Mouse (Mus musculus) midbrain, embryonic 10.5 days (tissue): ENCODE data around the gene Rnh1. TPM values are rescaled to one million over a fixed set of nuclear protein-coding genes. Genes with fewer than 3 reads are reported as not detected.

Experiments used
- DNase-seq: peaks from one replicate; pipeline ENCODE4 v3.0.0-alpha.2; 2017; ENCODE audit warnings: low spot score
- H3K27ac ChIP-seq: fragments of 300-500 bp; sonication (generic); replicated peaks from 2 replicates; pipeline ENCODE4 v1.5.1; 2016; ENCODE audit warnings: mild to moderate bottlenecking
- H3K27me3 ChIP-seq: fragments of 300-500 bp; sonication (generic); 2 replicates; pipeline ENCODE4 v1.6.1; 2016; ENCODE audit warnings: low read depth, mild to moderate bottlenecking; ENCODE audit not compliant: poor library complexity, severe bottlenecking
- H3K36me3 ChIP-seq: fragments of 300-500 bp; sonication (generic); 2 replicates; pipeline ENCODE4 v1.6.1; 2016; ENCODE audit warnings: mild to moderate bottlenecking, moderate library complexity
- H3K4me1 ChIP-seq: fragments of 300-500 bp; sonication (generic); 2 replicates; pipeline ENCODE4 v1.6.1; 2016
- H3K4me3 ChIP-seq: fragments of 300-500 bp; sonication (generic); 2 replicates; pipeline ENCODE4 v1.5.1; 2016; ENCODE audit warnings: mild to moderate bottlenecking, moderate library complexity
- H3K9me3 ChIP-seq: fragments of 300-500 bp; sonication (generic); replicated peaks from 2 replicates; pipeline ENCODE4 v1.6.1; 2016; ENCODE audit warnings: mild to moderate bottlenecking
- WGBS: fragments of 180-500 bp; shearing (Covaris S2); methylation state at CpG from one replicate; pipeline ENCODE4 v1.1.7; 2016; 5-methylcytosine and 5-hydroxymethylcytosine counted together
- microRNA counts: library from miRNA; unstranded; fragments of <30 nt; microRNA quantifications from one replicate; lab custom pipeline; 2017
- microRNA-seq: library from miRNA; unstranded; fragments of <30 nt; microRNA quantifications from one replicate; pipeline ENCODE4, GENCODE M21; 2017
- polyA plus RNA-seq: library from polyadenylated mRNA; unstranded; fragments of >200 nt; fragmentation: Nextera tagmentation; extraction: Ambion mirVana; gene quantifications from 2 replicates; pipeline ENCODE4 v1.2.1, GENCODE M21; 2016

Rnh1 gene
- polyA plus RNA-seq, 1 experiment from 2014 or later: 64.5 TPM

DNA sequence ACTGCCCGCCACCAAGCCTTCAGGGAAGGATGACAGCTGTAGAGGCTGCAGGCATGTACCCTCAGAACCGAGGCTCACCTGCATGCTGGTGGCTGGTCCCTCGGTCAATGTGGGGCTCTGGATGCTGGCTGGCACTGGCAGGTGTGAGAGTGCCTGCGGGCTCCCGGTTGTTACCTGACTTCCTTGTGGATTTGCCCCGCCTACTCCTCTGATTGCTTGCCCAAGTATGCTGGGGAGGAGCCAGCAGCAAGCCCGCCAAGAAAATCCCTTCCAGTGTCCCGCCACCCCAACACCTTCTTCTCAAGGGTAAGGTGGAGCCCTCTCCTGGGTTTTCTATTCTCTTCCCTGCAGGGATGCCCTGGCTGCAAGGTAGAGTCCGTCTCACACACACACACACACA, 55.0 kb downstream of the Rnh1 start, which contains the start of gene Ano9:
Ano9 (minus strand) TSS at position 171 of the 400 bp plus-strand sequence.
- DNase-seq: no peak
- 0 out of 2 replicates have a peak, but pooled peaks cover 3% of the 10 kb centered on the region for H3K4me1 ChIP-seq
- H3K27me3 ChIP-seq: peaks cover 25% of the 10 kb centered on the region
- H3K27ac ChIP-seq: no peak within 1 kb of the TSS
- H3K36me3 ChIP-seq: no peaks in the 10 kb centered on the region
- H3K9me3 ChIP-seq: no peaks in the 10 kb centered on the region
- H3K4me3 ChIP-seq: no peak within 1 kb of the TSS
- WGBS: 11% methylated on average over 9 of the region's 9 CpGs

DNA sequence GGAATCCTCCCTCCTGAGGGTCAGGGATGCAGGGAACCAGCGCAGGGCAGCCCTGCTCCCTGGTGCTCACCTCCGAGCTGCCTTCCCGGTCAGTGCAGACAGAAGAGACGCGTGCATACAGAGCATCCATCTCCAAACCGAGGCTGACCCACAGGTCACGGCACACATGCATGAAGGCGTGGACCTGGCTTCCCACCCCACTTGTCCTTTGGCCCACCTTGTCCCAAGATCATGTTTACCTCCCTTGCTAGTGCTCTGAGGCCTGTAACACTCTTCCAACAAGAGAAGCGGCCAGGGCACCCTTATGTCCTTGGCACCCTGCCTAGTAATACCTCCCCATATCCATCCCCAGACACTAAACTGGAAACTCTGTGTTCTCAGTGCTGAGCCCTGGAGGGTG, 56.8 kb downstream of the Rnh1 start:
- H3K9me3 ChIP-seq: no peaks in the 10 kb centered on the region
- H3K27me3 ChIP-seq: peaks cover 25% of the 10 kb centered on the region
- H3K27ac ChIP-seq: no peak overlapping the region
- no peaks in the 10 kb centered on the region for H3K36me3 ChIP-seq
- no peak overlapping the region for H3K4me3 ChIP-seq
- H3K4me1 ChIP-seq: no peaks in the 10 kb centered on the region
- DNase-seq: no peak
- 93% methylated on average over 9 of the region's 9 CpGs for WGBS

MicroRNAs encoded within 50 kb of the gene (microRNA counts, 519-probe panel; counts per million panel counts)
- microRNA mmu-miR-210 (lab: Ali Mortazavi, UCI): 7,033 counts per million, percentile 67 among the panel's probes with 10 or more counts

Small RNA genes lying within 50 kb of the gene (microRNA-seq; reads per million reads assigned to microRNA genes)
- gene Mir210: 830 reads per million, percentile 75 among the genes with 10 or more reads in this experiment

Other genes with a start within 250 kb of the Rnh1 start
- 15.4 and 17.1 TPM in 2 replicates for gene Pgghg, start 231.5 kb downstream of the Rnh1 start, polyA plus RNA-seq
- gene Ifitm5, start 222.6 kb downstream of the Rnh1 start, polyA plus RNA-seq: 1.2 and 1.3 TPM in 2 replicates
- gene Gm45717, start 216.9 kb downstream of the Rnh1 start, polyA plus RNA-seq: 0.42 TPM in 1 of 2 replicates, not detected in the other
- gene Ifitm2, start 216.9 kb downstream of the Rnh1 start, polyA plus RNA-seq: 305 and 352 TPM in 2 replicates
- gene Ifitm1, start 205.6 kb downstream of the Rnh1 start, polyA plus RNA-seq: 6.3 and 8.4 TPM in 2 replicates
- 13.7 and 16.8 TPM in 2 replicates for gene Ifitm3, start 162.1 kb downstream of the Rnh1 start, polyA plus RNA-seq
- gene Ifitm6, start 154.9 kb downstream of the Rnh1 start, polyA plus RNA-seq: 0.21 TPM in 1 of 2 replicates, not detected in the other
- gene Gm17387, start 143.7 kb downstream of the Rnh1 start, polyA plus RNA-seq: not detected in 2 replicates
- 26.8 and 29.4 TPM in 2 replicates for gene B4galnt4, start 111.8 kb downstream of the Rnh1 start, polyA plus RNA-seq
- 1.8 and 2.0 TPM in 2 replicates for gene Pkp3, start 94.6 kb downstream of the Rnh1 start, polyA plus RNA-seq
- 2.3 and 2.5 TPM in 2 replicates for gene Sigirr, start 72.3 kb downstream of the Rnh1 start, polyA plus RNA-seq
- 0.07 and 0.16 TPM in 2 replicates for gene Ano9, start 55.1 kb downstream of the Rnh1 start, polyA plus RNA-seq
- 86.5 and 94.7 TPM in 2 replicates for gene Ptdss2, start 50.5 kb downstream of the Rnh1 start, polyA plus RNA-seq
- 84.2 and 87.5 TPM in 2 replicates for gene Hras, start 21.1 kb upstream of the Rnh1 start, polyA plus RNA-seq
- 14.4 and 14.6 TPM in 2 replicates for gene Lrrc56, start 21.3 kb upstream of the Rnh1 start, polyA plus RNA-seq
- 3.8 and 5.1 TPM in 2 replicates for gene Lmntd2, start 41.2 kb upstream of the Rnh1 start, polyA plus RNA-seq
- gene Rassf7, start 43.0 kb upstream of the Rnh1 start, polyA plus RNA-seq: 55.6 and 57.2 TPM in 2 replicates
- 114 and 125 TPM in 2 replicates for gene Phrf1, start 55.9 kb upstream of the Rnh1 start, polyA plus RNA-seq
- 0.58 and 1.4 TPM in 2 replicates for gene Irf7, start 93.6 kb upstream of the Rnh1 start, polyA plus RNA-seq
- gene Cdhr5, start 103.9 kb upstream of the Rnh1 start, polyA plus RNA-seq: not detected in 2 replicates
- 0.79 and 2.4 TPM in 2 replicates for gene Sct, start 106.3 kb upstream of the Rnh1 start, polyA plus RNA-seq
- gene Drd4, start 119.1 kb upstream of the Rnh1 start, polyA plus RNA-seq: 0.32 and 0.62 TPM in 2 replicates
- 57.4 and 67.2 TPM in 2 replicates for gene Deaf1, start 154.8 kb upstream of the Rnh1 start, polyA plus RNA-seq
- gene Tmem80, start 154.9 kb upstream of the Rnh1 start, polyA plus RNA-seq: 52.2 and 58.1 TPM in 2 replicates
- gene Eps8l2, start 166.0 kb upstream of the Rnh1 start, polyA plus RNA-seq: 3.4 and 3.8 TPM in 2 replicates
- gene Taldo1, start 219.3 kb upstream of the Rnh1 start, polyA plus RNA-seq: 339 and 342 TPM in 2 replicates
- 45.1 and 47.0 TPM in 2 replicates for gene Gatd1, start 241.3 kb upstream of the Rnh1 start, polyA plus RNA-seq